Mouse (Mus musculus) intestine, postnatal 0 days (tissue): ENCODE data around the gene Hba-a2. TPM values are rescaled to one million over a fixed set of nuclear protein-coding genes. Genes with fewer than 3 reads are reported as not detected.
A peak's percentile ranks its signal among the peaks of the same experiment; 100 is the strongest.

Source experiments
- ATAC-seq: fragments of 200-750 bp; cut with Nextera tagmentation; 2 replicates; pipeline ENCODE4 v1.8.0; 2017; ENCODE audit warnings: mild to moderate bottlenecking, moderate TSS enrichment, moderate library complexity
- H3K27ac ChIP-seq: fragments of 300-500 bp; sonication (generic); 2 replicates; pipeline ENCODE4 v1.5.1; 2014; ENCODE audit warnings: mild to moderate bottlenecking, low read depth, low read length, moderate library complexity
- H3K27me3 ChIP-seq: fragments of 300-500 bp; sonication (generic); replicated peaks from 2 replicates; pipeline ENCODE4 v1.6.1; 2014; ENCODE audit warnings: low read length, mixed read lengths; ENCODE audit not compliant: control insufficient read depth, insufficient read depth
- H3K36me3 ChIP-seq: fragments of 300-500 bp; sonication (generic); 2 replicates; pipeline ENCODE4 v1.6.1; 2014; ENCODE audit warnings: mild to moderate bottlenecking, moderate library complexity; ENCODE audit not compliant: control insufficient read depth, insufficient read depth
- H3K4me1 ChIP-seq: fragments of 300-500 bp; sonication (generic); replicated peaks from 2 replicates; pipeline ENCODE4 v1.6.1; 2014; ENCODE audit warnings: antibody characterized with exemption, low read length, mixed read lengths; ENCODE audit not compliant: control insufficient read depth, insufficient read depth
- H3K4me2 ChIP-seq: fragments of 300-500 bp; sonication (generic); replicated peaks from 2 replicates; pipeline ENCODE4 v1.6.1; 2014; ENCODE audit warnings: low read depth, mild to moderate bottlenecking, moderate library complexity
- H3K4me3 ChIP-seq: fragments of 300-500 bp; sonication (generic); 2 replicates; pipeline ENCODE4 v1.5.1; 2014; ENCODE audit warnings: low read depth, low read length
- H3K9ac ChIP-seq: fragments of 300-500 bp; sonication (generic); 2 replicates; pipeline ENCODE4 v1.6.1; 2014; ENCODE audit warnings: mild to moderate bottlenecking, low read depth, low read length
- H3K9me3 ChIP-seq: fragments of 300-500 bp; sonication (generic); 2 replicates; pipeline ENCODE4 v1.6.1; 2016; ENCODE audit warnings: mixed run types; ENCODE audit not compliant: control insufficient read depth
- CTCF ChIP-seq: sonication (generic); IDR thresholded peaks from 2 replicates; pipeline ENCODE4 v1.5.1; 2016; ENCODE audit warnings: low read depth, mild to moderate bottlenecking, control low read depth, antibody characterized with exemption, moderate library complexity
- WGBS: fragments of 180-500 bp; shearing (Covaris S2); extraction: QIAGEN DNeasy Blood & Tissue Kit; methylation state at CpG from one replicate; pipeline ENCODE4 v1.1.7; 2014; 5-methylcytosine and 5-hydroxymethylcytosine counted together
- polyA plus RNA-seq: library from polyadenylated mRNA; unstranded; fragments of >200 nt; fragmentation: Nextera tagmentation; extraction: Ambion mirVana; gene quantifications from 2 replicates; pipeline ENCODE4 v1.2.1, GENCODE M21; 2015

Gene Hba-a2
- polyA plus RNA-seq, 1 experiment from 2014 or later = 860 TPM

- Histone ChIP-seq H3K9ac (peak overlapping the region; percentile 93), H3K4me3 (peak overlapping the region; percentile 84), H3K9me3 (no peaks in the 10 kb centered on the region), H3K27ac (0 out of 2 replicates have a peak overlapping the region, but pooled peaks have one; percentile 89), H3K4me2 (peak overlapping the region; percentile 86), H3K36me3 (no peaks in the 10 kb centered on the region), H3K27me3 (no peaks in the 10 kb centered on the region; the same call in 1 of the 2 replicates), H3K4me1 (peaks cover 3% of the 10 kb centered on the region; the same call in 1 of the 2 replicates)
- peak; percentile 12; the same call in 1 of the 2 replicates for ATAC-seq
- no peak for TF ChIP-seq CTCF
- 27% methylated on average over 5 of the region's 5 CpGs for WGBS
Measured at GRCm38 (mm10) chr11:32267964-32268363, 28.3 kb upstream of the Hba-a2 start.

- H3K9ac ChIP-seq = no peak overlapping the region
- ATAC-seq = no peak
- H3K4me2 ChIP-seq = no peak overlapping the region
- peaks cover 3% of the 10 kb centered on the region; the same call in 1 of the 2 replicates for H3K4me1 ChIP-seq
- H3K36me3 ChIP-seq = no peaks in the 10 kb centered on the region
- 69% methylated on average over 5 of the region's 5 CpGs for WGBS
- no peak overlapping the region for H3K4me3 ChIP-seq
- no peaks in the 10 kb centered on the region; the same call in 1 of the 2 replicates for H3K27me3 ChIP-seq
- H3K27ac ChIP-seq = no peak overlapping the region
- H3K9me3 ChIP-seq = no peaks in the 10 kb centered on the region
- TF ChIP-seq CTCF = no peak
Measured at GRCm38 (mm10) chr11:32268952-32269351, 27.3 kb upstream of the Hba-a2 start.

- Histone ChIP-seq H3K4me1 (peaks cover 3% of the 10 kb centered on the region; the same call in 1 of the 2 replicates), H3K27ac (no peak overlapping the region), H3K36me3 (no peaks in the 10 kb centered on the region), H3K27me3 (peaks cover 1% of the 10 kb centered on the region), H3K4me3 (no peak overlapping the region), H3K9me3 (no peaks in the 10 kb centered on the region), H3K4me2 (no peak overlapping the region), H3K9ac (no peak overlapping the region)
- no peak for TF ChIP-seq CTCF
- no peak for ATAC-seq
- 58% methylated on average over 4 of the region's 4 CpGs for WGBS
Measured at GRCm38 (mm10) chr11:32271178-32271577, 25.1 kb upstream of the Hba-a2 start.

GRCm38 (mm10) chr11:32276347-32276746 lies 19.9 kb upstream of the Hba-a2 start, which contains the start of gene Hba-x:
Gene Hba-x (plus strand): TSS chr11:32276400.
- WGBS = 63% methylated on average over 3 of the region's 3 CpGs
- no peaks in the 10 kb centered on the region for H3K36me3 ChIP-seq
- H3K9ac ChIP-seq = no peak within 1 kb of the TSS
- no peak for TF ChIP-seq CTCF
- H3K4me1 ChIP-seq = no peaks in the 10 kb centered on the region
- no peak within 1 kb of the TSS for H3K4me2 ChIP-seq
- no peak within 1 kb of the TSS for H3K4me3 ChIP-seq
- no peaks in the 10 kb centered on the region for H3K9me3 ChIP-seq
- no peak for ATAC-seq
- peaks cover 11% of the 10 kb centered on the region for H3K27me3 ChIP-seq
- no peak within 1 kb of the TSS for H3K27ac ChIP-seq

- Histone ChIP-seq H3K27ac (no peak overlapping the region), H3K9me3 (no peaks in the 10 kb centered on the region), H3K4me2 (no peak overlapping the region), H3K9ac (no peak overlapping the region), H3K4me1 (no peaks in the 10 kb centered on the region), H3K27me3 (peaks cover 11% of the 10 kb centered on the region; the same call in 1 of the 2 replicates), H3K4me3 (no peak overlapping the region), H3K36me3 (no peaks in the 10 kb centered on the region)
- no peak for TF ChIP-seq CTCF
- 60% methylated on average over 21 of the region's 21 CpGs for WGBS
- ATAC-seq = no peak
Measured at GRCm38 (mm10) chr11:32277736-32278457, 18.4 kb upstream of the Hba-a2 start.

- Histone ChIP-seq H3K27ac (no peak overlapping the region), H3K4me1 (no peaks in the 10 kb centered on the region), H3K9ac (no peak overlapping the region), H3K36me3 (no peaks in the 10 kb centered on the region), H3K4me3 (no peak overlapping the region), H3K4me2 (no peak overlapping the region), H3K27me3 (peaks cover 11% of the 10 kb centered on the region; the same call in 1 of the 2 replicates), H3K9me3 (no peaks in the 10 kb centered on the region)
- no peak for TF ChIP-seq CTCF
- 77% methylated on average over 12 of the region's 12 CpGs for WGBS
- ATAC-seq = no peak
Measured at GRCm38 (mm10) chr11:32278458-32278957, 17.8 kb upstream of the Hba-a2 start.
